Mouse (Mus musculus) lung, adult 10 weeks (tissue): ENCODE results near the gene A830031A19Rik. TPM values are rescaled to one million over a fixed set of nuclear protein-coding genes. Genes with fewer than 3 reads are reported as not detected.

Experiments
- polyA plus RNA-seq: library from polyadenylated mRNA; stranded (reverse); fragments of 350-450 nt; fragmentation: Illumina TruSeq; extraction: RNeasy Lipid Tissue Mini Kit (QIAGEN cat#74804); gene quantifications from one replicate; pipeline ENCODE4 v1.2.3, GENCODE M21; 2014; ENCODE audit warnings: low read depth, low replicate concordance; ENCODE audit not compliant: insufficient read depth

The A830031A19Rik gene
- polyA plus RNA-seq, result not detected

GRCm38 (mm10) chr11:24074634-24075104 lies at the start of gene A830031A19Rik:
TSS of gene A830031A19Rik (minus strand) at chr11:24075054.

GRCm38 (mm10) chr11:24077795-24078705 lies 3.2 kb upstream of the A830031A19Rik start, which contains the start of gene Bcl11a:
TSS of gene Bcl11a (plus strand) at chr11:24078056.

Other genes starting within 250 kb of the A830031A19Rik start
- gene Papolg, start 179.8 kb downstream of the A830031A19Rik start, polyA plus RNA-seq, result 5.8 TPM
- 1.7 TPM for gene Bcl11a, start 3.0 kb upstream of the A830031A19Rik start, polyA plus RNA-seq